Mouse (Mus musculus): ENCODE results near the gene Olfr606. TPM values are rescaled to one million over a fixed set of nuclear protein-coding genes. Genes with fewer than 3 reads are reported as not detected.

The Olfr606 gene
- polyA plus RNA-seq (2012; rRNA removed) = not detected in 2 replicates

DNA sequence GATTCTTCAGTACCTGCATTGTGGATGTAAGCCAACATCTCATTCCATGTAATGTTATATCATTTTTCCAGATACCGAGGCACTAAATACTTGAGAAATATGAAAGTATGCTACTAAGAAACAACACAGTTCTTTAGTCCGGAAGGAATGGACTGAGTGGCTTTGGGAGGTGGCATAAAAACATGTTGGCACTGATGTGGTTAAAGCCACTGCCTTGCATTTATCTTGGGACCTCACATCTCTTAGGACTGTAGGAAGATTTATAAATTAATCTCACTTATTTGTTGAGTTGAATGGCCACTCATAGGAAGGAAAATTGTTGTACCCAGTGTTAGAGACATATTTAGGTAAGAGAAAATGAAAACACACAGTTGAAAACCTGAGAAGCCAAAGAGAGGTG, at the start of gene Olfr606:
Gene Olfr606, plus strand, starts transcription at position 301 of the 400 bp plus-strand sequence.

DNA sequence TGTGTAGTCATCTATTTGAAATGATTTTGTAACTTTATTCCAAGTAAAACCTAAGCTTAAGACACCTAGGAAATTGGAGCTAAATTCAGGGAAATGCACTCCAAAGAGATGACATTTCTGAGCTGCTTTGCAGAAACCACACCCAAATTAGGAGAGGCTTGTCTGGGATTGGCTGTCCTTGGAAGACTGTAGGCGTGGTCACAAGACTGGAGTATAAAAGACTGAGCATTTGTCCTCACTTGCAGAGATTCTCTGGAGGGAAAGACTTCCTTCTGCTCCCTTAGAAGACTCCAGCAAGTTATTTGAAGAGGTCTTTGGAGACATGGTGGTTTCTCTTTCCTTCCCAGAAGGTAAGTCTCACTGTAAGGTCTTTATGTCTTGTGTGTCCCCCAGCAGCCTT, 34.1 kb upstream of the Olfr606 start, which contains the start of gene Usp17lc:
Gene Usp17lc, plus strand, starts transcription at position 301 of the 400 bp plus-strand sequence.

DNA sequence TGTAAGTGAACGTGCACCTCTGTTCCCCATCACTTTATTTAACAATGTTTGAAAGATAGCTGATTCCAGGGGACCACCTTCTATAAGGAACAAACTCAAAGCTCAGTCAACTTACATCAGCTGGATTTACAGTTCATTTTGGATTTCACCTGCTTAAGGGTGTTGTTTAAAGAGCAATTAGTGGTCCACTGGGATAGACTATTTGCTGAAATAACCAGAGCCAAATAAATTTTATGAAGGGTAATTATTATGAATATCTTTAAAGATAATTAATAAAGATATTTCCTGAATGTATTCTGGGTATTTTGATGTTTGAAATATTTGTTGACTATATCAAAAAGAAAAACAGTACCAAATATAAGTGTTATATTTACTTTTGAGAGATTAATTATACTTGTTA, 3.5 kb upstream of the Olfr606 start, which contains the start of gene Olfr605:
Gene Olfr605, minus strand, starts transcription at position 101 of the 400 bp plus-strand sequence.

DNA sequence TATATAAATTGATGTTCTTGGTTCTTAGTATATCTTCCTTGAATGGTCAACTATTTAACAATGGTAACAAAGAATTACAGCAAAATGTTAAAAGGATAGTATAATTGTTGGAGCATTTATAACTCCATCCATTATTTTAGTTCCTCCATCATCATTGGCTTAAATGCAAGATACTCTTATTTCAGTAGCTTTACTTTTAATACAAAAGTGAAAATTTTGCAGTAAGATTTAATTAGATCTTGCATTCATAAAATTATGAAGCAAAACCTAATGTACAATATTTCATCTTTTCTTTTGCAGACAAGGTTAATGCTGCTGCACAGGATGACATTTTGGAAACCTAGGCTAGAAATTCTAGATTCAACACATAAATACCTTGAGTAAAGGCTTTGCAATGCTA, 20.7 kb downstream of the Olfr606 start, which contains the start of gene Olfr608:
Gene Olfr608, plus strand, starts transcription at position 301 of the 400 bp plus-strand sequence.

DNA sequence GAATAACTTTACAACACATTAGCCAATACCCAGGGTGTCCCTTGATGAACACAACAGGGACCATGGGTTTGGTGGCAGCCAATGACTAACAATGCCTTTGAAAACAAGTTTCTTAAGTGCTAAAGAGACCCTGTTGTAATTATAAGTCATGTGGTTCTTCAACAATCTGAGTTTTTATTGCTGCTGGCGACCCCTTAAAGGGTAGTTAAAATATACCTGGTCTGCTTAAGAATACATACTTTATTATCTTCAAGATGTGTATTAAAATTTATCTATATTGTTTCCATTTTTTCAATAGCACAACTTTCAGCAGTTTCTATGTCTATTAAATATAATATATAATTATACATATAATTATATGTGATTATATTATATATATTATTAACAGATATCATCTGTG, 49.1 kb downstream of the Olfr606 start, which contains the start of gene Olfr609:
Gene Olfr609, minus strand, starts transcription at position 101 of the 400 bp plus-strand sequence.

Other genes with a start within 250 kb of the Olfr606 start
- not detected in 2 replicates for gene Olfr593, start 237.2 kb upstream of the Olfr606 start, polyA plus RNA-seq (2012; rRNA removed)
- gene Olfr594, start 232.1 kb upstream of the Olfr606 start, polyA plus RNA-seq (2012; rRNA removed) = not detected in 2 replicates
- gene Usp17ld, start 196.5 kb upstream of the Olfr606 start, polyA plus RNA-seq (2012; rRNA removed) = not detected in 2 replicates
- not detected in 2 replicates for gene Olfr596, start 143.4 kb upstream of the Olfr606 start, polyA plus RNA-seq (2012; rRNA removed)
- gene Olfr597, start 132.7 kb upstream of the Olfr606 start, polyA plus RNA-seq (2012; rRNA removed) = not detected in 2 replicates
- not detected in 2 replicates for gene Olfr598, start 125.5 kb upstream of the Olfr606 start, polyA plus RNA-seq (2012; rRNA removed)
- not detected in 2 replicates for gene Olfr599, start 113.1 kb upstream of the Olfr606 start, polyA plus RNA-seq (2012; rRNA removed)
- gene Olfr600, start 99.4 kb upstream of the Olfr606 start, polyA plus RNA-seq (2012; rRNA removed) = not detected in 2 replicates
- gene Olfr601, start 86.4 kb upstream of the Olfr606 start, polyA plus RNA-seq (2012; rRNA removed) = not detected in 2 replicates
- gene Olfr603, start 62.9 kb upstream of the Olfr606 start, polyA plus RNA-seq (2012; rRNA removed) = not detected in 2 replicates
- gene Usp17lc, start 34.0 kb upstream of the Olfr606 start, polyA plus RNA-seq (2012; rRNA removed) = not detected in 2 replicates
- gene Olfr605, start 3.6 kb upstream of the Olfr606 start, polyA plus RNA-seq (2012; rRNA removed) = not detected in 2 replicates
- gene Olfr607, start 15.1 kb downstream of the Olfr606 start, polyA plus RNA-seq (2012; rRNA removed) = not detected in 2 replicates
- gene Olfr608, start 20.8 kb downstream of the Olfr606 start, polyA plus RNA-seq (2012; rRNA removed) = not detected in 2 replicates
- gene Olfr609, start 49.0 kb downstream of the Olfr606 start, polyA plus RNA-seq (2012; rRNA removed) = not detected in 2 replicates
- gene Olfr610, start 63.1 kb downstream of the Olfr606 start, polyA plus RNA-seq (2012; rRNA removed) = not detected in 2 replicates
- gene Olfr611, start 71.8 kb downstream of the Olfr606 start, polyA plus RNA-seq (2012; rRNA removed) = not detected in 2 replicates
- gene Olfr612, start 93.7 kb downstream of the Olfr606 start, polyA plus RNA-seq (2012; rRNA removed) = not detected in 2 replicates
- gene Olfr613, start 99.0 kb downstream of the Olfr606 start, polyA plus RNA-seq (2012; rRNA removed) = not detected in 2 replicates
- gene Olfr615, start 107.0 kb downstream of the Olfr606 start, polyA plus RNA-seq (2012; rRNA removed) = not detected in 2 replicates
- gene Olfr616, start 120.1 kb downstream of the Olfr606 start, polyA plus RNA-seq (2012; rRNA removed) = not detected in 2 replicates
- not detected in 2 replicates for gene Olfr617, start 124.0 kb downstream of the Olfr606 start, polyA plus RNA-seq (2012; rRNA removed)
- gene Olfr618, start 141.1 kb downstream of the Olfr606 start, polyA plus RNA-seq (2012; rRNA removed) = 0.08 TPM in 1 of 2 replicates, not detected in the other
- not detected in 2 replicates for gene Olfr619, start 151.5 kb downstream of the Olfr606 start, polyA plus RNA-seq (2012; rRNA removed)
- gene Olfr620, start 163.5 kb downstream of the Olfr606 start, polyA plus RNA-seq (2012; rRNA removed) = not detected in 2 replicates
- 0.06 TPM in 1 of 2 replicates, not detected in the other for gene Olfr622, start 193.7 kb downstream of the Olfr606 start, polyA plus RNA-seq (2012; rRNA removed)
- gene Olfr623, start 214.7 kb downstream of the Olfr606 start, polyA plus RNA-seq (2012; rRNA removed) = not detected in 2 replicates
- 0.01 TPM in 1 of 2 replicates, not detected in the other for gene Olfr624, start 222.1 kb downstream of the Olfr606 start, polyA plus RNA-seq (2012; rRNA removed)
- not detected in 2 replicates for gene Olfr625-ps1, start 233.7 kb downstream of the Olfr606 start, polyA plus RNA-seq (2012; rRNA removed)

Measured in central nervous system, embryonic 14 days (tissue).